Mouse (Mus musculus): ENCODE results near the gene Gm45902. TPM values are rescaled to one million over a fixed set of nuclear protein-coding genes. Genes with fewer than 3 reads are reported as not detected.
A peak's percentile ranks its signal among the peaks of the same experiment; 100 is the strongest.

Gm45902 gene
- total and polyA plus RNA-seq, 3 experiments = 0.61 to 1.0 (median 0.91) TPM

GRCm38 (mm10) chr2:3522558-3522957, 10.0 kb upstream of the Gm45902 start:
- Histone ChIP-seq H3K27me3 (ENCODE audit: control insufficient read depth, insufficient read depth, low read length) (no peaks in the 10 kb centered on the region), H3K4me1 (ENCODE audit: control insufficient read depth, insufficient read depth, low read length) (no peaks in the 10 kb centered on the region), H3K9ac (ENCODE audit: low read depth, low read length) (no peak overlapping the region), H3K27ac (no peak overlapping the region), H3K4me3 (no peak overlapping the region), H3K79me2 (replicated peaks; ENCODE audit: control insufficient read depth, insufficient read depth, low read length) (no peaks in the 10 kb centered on the region), H3K36me3 (ENCODE audit: control insufficient read depth, insufficient read depth, low read length) (no peaks in the 10 kb centered on the region)
- WGBS = 80% methylated on average over 4 of the region's 4 CpGs
- DNase-seq = no peak
- intact Hi-C loops (cut with DNase I) = no loop called here
- TF ChIP-seq EP300 (IDR thresholded peaks at IDR 0.05; ENCODE audit: insufficient read depth, low read depth, low read length) (no peak), POLR2A (IDR thresholded peaks at IDR 0.05; ENCODE audit: insufficient read depth, low read depth, low read length) (no peak), CTCF (IDR thresholded peaks at IDR 0.05) (no peak)

GRCm38 (mm10) chr2:3512076-3512475, 514 bp downstream of the Gm45902 start:
- peaks cover 3% of the 10 kb centered on the region; the same call in 1 of the 2 replicates for H3K36me3 ChIP-seq (ENCODE audit: control insufficient read depth, insufficient read depth, low read length)
- no peaks in the 10 kb centered on the region for H3K79me2 ChIP-seq (replicated peaks; ENCODE audit: control insufficient read depth, insufficient read depth, low read length)
- H3K27ac ChIP-seq = peak overlapping the region; percentile 81
- H3K27me3 ChIP-seq (ENCODE audit: control insufficient read depth, insufficient read depth, low read length) = no peaks in the 10 kb centered on the region
- H3K9ac ChIP-seq (ENCODE audit: low read depth, low read length) = peak overlapping the region; percentile 84
- TF ChIP-seq CTCF (IDR thresholded peaks at IDR 0.05) = no peak
- no peak for TF ChIP-seq EP300 (IDR thresholded peaks at IDR 0.05; ENCODE audit: insufficient read depth, low read depth, low read length)
- TF ChIP-seq POLR2A (IDR thresholded peaks at IDR 0.05; ENCODE audit: insufficient read depth, low read depth, low read length) = no peak
- peaks cover 3% of the 10 kb centered on the region; the same call in 1 of the 2 replicates for H3K4me1 ChIP-seq (ENCODE audit: control insufficient read depth, insufficient read depth, low read length)
- no peak for DNase-seq
- peak overlapping the region; percentile 78 for H3K4me3 ChIP-seq
- WGBS = under 1% methylated on average over 15 of the region's 15 CpGs
- intact Hi-C loops (cut with DNase I) = loop anchor here (2.0 kb wide), 1 partner anchor 37 kb away; the partner anchor contains the start of gene Suv39h2

- H3K4me3 ChIP-seq = no peak overlapping the region
- WGBS = 91% methylated on average over 5 of the region's 5 CpGs
- H3K9ac ChIP-seq (ENCODE audit: low read depth, low read length) = no peak overlapping the region
- H3K27me3 ChIP-seq (ENCODE audit: control insufficient read depth, insufficient read depth, low read length) = no peaks in the 10 kb centered on the region
- H3K36me3 ChIP-seq (ENCODE audit: control insufficient read depth, insufficient read depth, low read length) = no peaks in the 10 kb centered on the region; the same call in none of the 2 replicates
- H3K27ac ChIP-seq = no peak overlapping the region
- no peak for DNase-seq
- intact Hi-C loops (cut with DNase I) = no loop called here
- peaks cover 3% of the 10 kb centered on the region; the same call in 1 of the 2 replicates for H3K79me2 ChIP-seq (replicated peaks; ENCODE audit: control insufficient read depth, insufficient read depth, low read length)
- TF ChIP-seq CTCF (IDR thresholded peaks at IDR 0.05) (no peak), EP300 (IDR thresholded peaks at IDR 0.05; ENCODE audit: insufficient read depth, low read depth, low read length) (no peak), POLR2A (IDR thresholded peaks at IDR 0.05; ENCODE audit: insufficient read depth, low read depth, low read length) (no peak)
- H3K4me1 ChIP-seq (ENCODE audit: control insufficient read depth, insufficient read depth, low read length) = no peaks in the 10 kb centered on the region
Measured at GRCm38 (mm10) chr2:3500886-3501285, 11.7 kb downstream of the Gm45902 start.

- H3K36me3 ChIP-seq (ENCODE audit: control insufficient read depth, insufficient read depth, low read length) = no peaks in the 10 kb centered on the region; the same call in none of the 2 replicates
- 93% methylated on average over 6 of the region's 6 CpGs for WGBS
- intact Hi-C loops (cut with DNase I) = no loop called here
- no peaks in the 10 kb centered on the region for H3K27me3 ChIP-seq (ENCODE audit: control insufficient read depth, insufficient read depth, low read length)
- no peak overlapping the region for H3K9ac ChIP-seq (ENCODE audit: low read depth, low read length)
- H3K27ac ChIP-seq = no peak overlapping the region
- H3K4me1 ChIP-seq (ENCODE audit: control insufficient read depth, insufficient read depth, low read length) = no peaks in the 10 kb centered on the region
- H3K4me3 ChIP-seq = no peak overlapping the region
- no peak for DNase-seq
- peaks cover 2% of the 10 kb centered on the region; the same call in 1 of the 2 replicates for H3K79me2 ChIP-seq (replicated peaks; ENCODE audit: control insufficient read depth, insufficient read depth, low read length)
- TF ChIP-seq POLR2A (IDR thresholded peaks at IDR 0.05; ENCODE audit: insufficient read depth, low read depth, low read length) (no peak), EP300 (IDR thresholded peaks at IDR 0.05; ENCODE audit: insufficient read depth, low read depth, low read length) (no peak), CTCF (IDR thresholded peaks at IDR 0.05) (no peak)
Measured at GRCm38 (mm10) chr2:3499543-3499942, 13.0 kb downstream of the Gm45902 start.

- Histone ChIP-seq H3K4me3 (no peak overlapping the region), H3K79me2 (replicated peaks; ENCODE audit: control insufficient read depth, insufficient read depth, low read length) (no peaks in the 10 kb centered on the region), H3K27ac (no peak overlapping the region), H3K27me3 (ENCODE audit: control insufficient read depth, insufficient read depth, low read length) (no peaks in the 10 kb centered on the region), H3K36me3 (ENCODE audit: control insufficient read depth, insufficient read depth, low read length) (no peaks in the 10 kb centered on the region; the same call in none of the 2 replicates), H3K4me1 (ENCODE audit: control insufficient read depth, insufficient read depth, low read length) (no peaks in the 10 kb centered on the region), H3K9ac (ENCODE audit: low read depth, low read length) (no peak overlapping the region)
- TF ChIP-seq CTCF (IDR thresholded peaks at IDR 0.05) (no peak), POLR2A (IDR thresholded peaks at IDR 0.05; ENCODE audit: insufficient read depth, low read depth, low read length) (no peak), EP300 (IDR thresholded peaks at IDR 0.05; ENCODE audit: insufficient read depth, low read depth, low read length) (no peak)
- 77% methylated on average over 3 of the region's 3 CpGs for WGBS
- DNase-seq = no peak
- intact Hi-C loops (cut with DNase I) = no loop called here
Measured at GRCm38 (mm10) chr2:3493833-3494409, 18.7 kb downstream of the Gm45902 start.

GRCm38 (mm10) chr2:3489816-3490215, 22.8 kb downstream of the Gm45902 start:
- no peak overlapping the region for H3K27ac ChIP-seq
- no peak overlapping the region for H3K4me3 ChIP-seq
- no peaks in the 10 kb centered on the region for H3K79me2 ChIP-seq (replicated peaks; ENCODE audit: control insufficient read depth, insufficient read depth, low read length)
- 86% methylated on average over 3 of the region's 3 CpGs for WGBS
- no peaks in the 10 kb centered on the region; the same call in 1 of the 2 replicates for H3K36me3 ChIP-seq (ENCODE audit: control insufficient read depth, insufficient read depth, low read length)
- no peak for DNase-seq
- TF ChIP-seq CTCF (IDR thresholded peaks at IDR 0.05) = no peak
- TF ChIP-seq EP300 (IDR thresholded peaks at IDR 0.05; ENCODE audit: insufficient read depth, low read depth, low read length) = no peak
- TF ChIP-seq POLR2A (IDR thresholded peaks at IDR 0.05; ENCODE audit: insufficient read depth, low read depth, low read length) = no peak
- no peak overlapping the region for H3K9ac ChIP-seq (ENCODE audit: low read depth, low read length)
- no peaks in the 10 kb centered on the region for H3K4me1 ChIP-seq (ENCODE audit: control insufficient read depth, insufficient read depth, low read length)
- intact Hi-C loops (cut with DNase I) = no loop called here
- H3K27me3 ChIP-seq (ENCODE audit: control insufficient read depth, insufficient read depth, low read length) = no peaks in the 10 kb centered on the region
